Mouse (Mus musculus): Measurements from ENCODE around the gene Slc2a12. TPM values are rescaled to one million over a fixed set of nuclear protein-coding genes. Genes with fewer than 3 reads are reported as not detected.

Gene Slc2a12
- total and polyA plus RNA-seq, 2 experiments from 2014 or later = 7.9 to 10.0 TPM

- no peak overlapping the region for H3K27ac ChIP-seq
- no peak overlapping the region for H3K4me3 ChIP-seq (ENCODE audit: low read length)
- no peak overlapping the region for H3K9ac ChIP-seq (replicated peaks; ENCODE audit: low read length)
- no peaks in the 10 kb centered on the region for H3K36me3 ChIP-seq (ENCODE audit: insufficient read depth, low read length)
- H3K27me3 ChIP-seq (ENCODE audit: insufficient read depth, low read length) = no peaks in the 10 kb centered on the region
- no peak overlapping the region for H3K4me2 ChIP-seq (ENCODE audit: low read depth, low read length)
- no peak for ATAC-seq
- H3K9me3 ChIP-seq (ENCODE audit: low read length) = no peaks in the 10 kb centered on the region
- DNase-seq (ENCODE audit: low spot score) = no peak
- no peaks in the 10 kb centered on the region for H3K4me1 ChIP-seq (ENCODE audit: insufficient read depth, low read length)
- no peak for TF ChIP-seq CTCF (IDR thresholded peaks at IDR 0.05; ENCODE audit: low read depth)
- 85% methylated on average over 5 of the region's 5 CpGs for WGBS
Measured at GRCm38 (mm10) chr10:22720781-22721529, 76.1 kb downstream of the Slc2a12 start.

GRCm38 (mm10) chr10:22725166-22725565 lies 80.4 kb downstream of the Slc2a12 start:
- WGBS = 66% methylated on average over 4 of the region's 4 CpGs
- Histone ChIP-seq H3K9ac (replicated peaks; ENCODE audit: low read length) (no peak overlapping the region), H3K36me3 (ENCODE audit: insufficient read depth, low read length) (no peaks in the 10 kb centered on the region), H3K27me3 (ENCODE audit: insufficient read depth, low read length) (no peaks in the 10 kb centered on the region), H3K9me3 (ENCODE audit: low read length) (no peaks in the 10 kb centered on the region), H3K4me3 (ENCODE audit: low read length) (no peak overlapping the region), H3K27ac (no peak overlapping the region), H3K4me1 (ENCODE audit: insufficient read depth, low read length) (peaks cover 6% of the 10 kb centered on the region), H3K4me2 (ENCODE audit: low read depth, low read length) (no peak overlapping the region)
- DNase-seq (ENCODE audit: low spot score) (no peak), ATAC-seq (no peak)
- no peak for TF ChIP-seq CTCF (IDR thresholded peaks at IDR 0.05; ENCODE audit: low read depth)

DNA sequence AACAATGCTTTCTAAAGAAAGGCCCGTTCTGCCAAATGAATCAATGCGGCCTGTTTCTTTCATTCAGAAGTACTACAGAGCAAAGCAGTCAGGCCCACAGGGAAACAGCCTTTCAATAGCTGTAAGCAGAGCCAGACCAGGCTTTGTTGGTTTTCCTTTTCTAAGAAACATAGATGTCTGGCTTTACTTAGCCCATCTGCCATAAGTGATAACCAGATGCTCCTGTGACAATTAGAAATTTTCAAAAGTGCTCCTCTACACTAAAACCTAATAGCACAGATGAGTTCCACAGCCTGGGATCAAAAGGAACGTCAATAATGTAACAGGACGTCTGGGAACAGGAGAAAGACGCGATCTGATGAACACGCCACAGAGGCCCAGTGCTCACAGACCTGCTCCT lies 81.5 kb downstream of the Slc2a12 start:
- WGBS = 58% methylated on average over 7 of the region's 7 CpGs
- no peak overlapping the region for H3K4me3 ChIP-seq (ENCODE audit: low read length)
- no peak overlapping the region for H3K9ac ChIP-seq (replicated peaks; ENCODE audit: low read length)
- no peak for ATAC-seq
- H3K27me3 ChIP-seq (ENCODE audit: insufficient read depth, low read length) = no peaks in the 10 kb centered on the region
- H3K36me3 ChIP-seq (ENCODE audit: insufficient read depth, low read length) = no peaks in the 10 kb centered on the region
- no peak overlapping the region for H3K27ac ChIP-seq
- peaks cover 6% of the 10 kb centered on the region for H3K4me1 ChIP-seq (ENCODE audit: insufficient read depth, low read length)
- no peak for DNase-seq (ENCODE audit: low spot score)
- no peak overlapping the region for H3K4me2 ChIP-seq (ENCODE audit: low read depth, low read length)
- H3K9me3 ChIP-seq (ENCODE audit: low read length) = no peaks in the 10 kb centered on the region
- no peak for TF ChIP-seq CTCF (IDR thresholded peaks at IDR 0.05; ENCODE audit: low read depth)

DNA sequence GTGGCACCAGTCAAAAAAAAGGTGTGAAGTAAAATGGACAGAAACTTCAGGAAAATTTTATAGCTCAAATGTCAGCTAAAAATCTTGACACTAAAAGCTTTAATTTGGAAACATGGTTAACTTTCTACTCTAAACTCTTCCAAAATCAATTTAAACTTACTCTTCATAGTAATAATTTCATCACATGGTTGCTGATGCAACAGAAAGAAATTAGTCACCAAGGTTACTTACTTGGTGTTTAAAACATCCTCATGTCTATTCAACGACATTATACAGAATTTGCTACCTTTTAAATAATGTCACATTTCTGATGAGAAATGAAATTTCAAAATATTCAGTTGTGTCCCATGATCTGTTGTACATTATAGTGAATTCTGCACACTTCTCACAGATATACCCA lies 83.4 kb downstream of the Slc2a12 start:
- H3K27ac ChIP-seq = no peak overlapping the region
- no peak for ATAC-seq
- H3K9me3 ChIP-seq (ENCODE audit: low read length) = no peaks in the 10 kb centered on the region
- peaks cover 10% of the 10 kb centered on the region for H3K4me1 ChIP-seq (ENCODE audit: insufficient read depth, low read length)
- H3K4me3 ChIP-seq (ENCODE audit: low read length) = no peak overlapping the region
- TF ChIP-seq CTCF (IDR thresholded peaks at IDR 0.05; ENCODE audit: low read depth) = no peak
- H3K4me2 ChIP-seq (ENCODE audit: low read depth, low read length) = no peak overlapping the region
- no peaks in the 10 kb centered on the region for H3K27me3 ChIP-seq (ENCODE audit: insufficient read depth, low read length)
- no peak for DNase-seq (ENCODE audit: low spot score)
- 76% methylated on average over 1 of the region's 1 CpGs for WGBS
- no peak overlapping the region for H3K9ac ChIP-seq (replicated peaks; ENCODE audit: low read length)
- no peaks in the 10 kb centered on the region for H3K36me3 ChIP-seq (ENCODE audit: insufficient read depth, low read length)

DNA sequence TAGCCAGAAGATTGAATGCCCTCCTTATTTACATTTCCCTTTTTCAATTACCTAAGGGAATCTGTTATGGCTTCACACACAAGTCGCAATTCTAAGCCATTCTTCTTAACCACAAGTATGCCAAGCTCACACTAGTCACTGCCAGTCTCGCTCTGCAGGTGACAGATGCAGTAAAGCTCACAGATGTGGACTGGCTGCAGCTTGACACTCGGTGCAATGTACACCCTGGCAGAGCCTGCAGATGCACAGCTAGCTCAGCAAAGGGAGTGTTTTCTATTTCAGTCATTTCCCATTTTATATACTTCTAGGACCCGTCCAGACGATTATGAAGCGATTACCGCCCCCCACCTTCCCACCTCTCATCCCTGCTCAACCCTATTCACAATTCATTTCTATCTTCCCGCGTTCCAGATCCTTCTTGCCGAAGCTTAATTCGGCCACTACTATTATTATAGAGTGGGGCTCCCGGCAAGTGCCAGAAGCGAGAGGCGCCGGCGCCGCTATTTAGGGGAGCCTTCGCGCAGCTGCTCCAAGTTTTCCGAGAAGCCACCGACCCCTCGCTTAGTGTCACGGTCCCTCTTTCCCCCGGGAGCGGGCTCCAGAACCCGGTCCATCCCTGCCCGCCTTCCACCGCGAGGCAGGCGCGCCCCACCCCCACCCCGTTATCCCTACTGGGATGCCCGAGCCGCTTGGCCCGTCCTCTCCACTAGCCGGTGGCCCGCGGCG lies 85.6 kb downstream of the Slc2a12 start:
- Histone ChIP-seq H3K4me2 (ENCODE audit: low read depth, low read length) (peak overlapping the region; percentile 68), H3K9ac (replicated peaks; ENCODE audit: low read length) (peak overlapping the region; percentile 96), H3K27ac (peak overlapping the region; percentile 96), H3K27me3 (ENCODE audit: insufficient read depth, low read length) (no peaks in the 10 kb centered on the region), H3K36me3 (ENCODE audit: insufficient read depth, low read length) (no peaks in the 10 kb centered on the region), H3K9me3 (ENCODE audit: low read length) (no peaks in the 10 kb centered on the region), H3K4me1 (ENCODE audit: insufficient read depth, low read length) (peaks cover 10% of the 10 kb centered on the region), H3K4me3 (ENCODE audit: low read length) (peak overlapping the region; percentile 94)
- ATAC-seq = peak; percentile 69
- WGBS = under 1% methylated on average over 38 of the region's 39 CpGs
- TF ChIP-seq CTCF (IDR thresholded peaks at IDR 0.05; ENCODE audit: low read depth) = no peak; the same call in 1 of the 2 replicates
- DNase-seq (ENCODE audit: low spot score) = peak; percentile 20

DNA sequence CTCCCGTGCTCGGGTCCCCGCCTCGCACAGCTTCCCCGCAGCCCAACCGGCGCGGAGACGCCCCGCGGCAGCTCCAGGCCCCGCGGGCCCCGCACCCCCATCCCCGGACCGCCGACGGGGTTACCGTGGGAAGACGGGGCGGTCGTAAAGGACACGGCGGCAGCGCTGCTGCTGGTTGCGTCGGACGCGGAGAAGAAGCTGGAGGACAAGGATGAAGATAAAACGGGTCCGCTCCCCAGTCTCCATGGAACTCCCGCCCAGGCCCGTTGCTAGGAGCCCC lies 86.1 kb downstream of the Slc2a12 start:
- ATAC-seq = no peak; the same call in 1 of the 2 replicates
- Histone ChIP-seq H3K4me1 (ENCODE audit: insufficient read depth, low read length) (peaks cover 10% of the 10 kb centered on the region), H3K4me3 (ENCODE audit: low read length) (peak overlapping the region; percentile 94), H3K9me3 (ENCODE audit: low read length) (no peaks in the 10 kb centered on the region), H3K4me2 (ENCODE audit: low read depth, low read length) (peak overlapping the region; percentile 68), H3K27ac (peak overlapping the region; percentile 96), H3K27me3 (ENCODE audit: insufficient read depth, low read length) (no peaks in the 10 kb centered on the region), H3K36me3 (ENCODE audit: insufficient read depth, low read length) (no peaks in the 10 kb centered on the region), H3K9ac (replicated peaks; ENCODE audit: low read length) (peak overlapping the region; percentile 96)
- no peak for DNase-seq (ENCODE audit: low spot score)
- 1% methylated on average over 32 of the region's 33 CpGs for WGBS
- no peak for TF ChIP-seq CTCF (IDR thresholded peaks at IDR 0.05; ENCODE audit: low read depth)

Data from hindbrain, postnatal 0 days (tissue).